In genomic region chr17:10317981-10318551, GRCm38 (mm10) we compare ENCODE assay signal across 8 mouse cellular contexts. TPM values are rescaled to one million over a fixed set of nuclear protein-coding genes. Genes with fewer than 3 reads are reported as not detected.
DNase-seq lines count a peak whose midpoint lies in the region; ATAC-seq lines count a peak whose summit lies in the region.

No protein-coding gene starts in this region.

- no peaks in the 10 kb centered on the region for H3K36me3 ChIP-seq in intestine, embryonic 15.5 days
- H3K36me3 ChIP-seq in neural tube, embryonic 12.5 days, result no peaks in the 10 kb centered on the region

- peak overlapping the region; percentile 81 for H3K9ac ChIP-seq in intestine, embryonic 15.5 days
- H3K9ac ChIP-seq in neural tube, embryonic 12.5 days, result peak overlapping the region; percentile 98

- peak overlapping the region; percentile 95 for H3K27ac ChIP-seq in intestine, embryonic 15.5 days
- peak overlapping the region; percentile 98 for H3K27ac ChIP-seq in neural tube, embryonic 12.5 days

- peak; percentile 16 for ATAC-seq in intestine, embryonic 15.5 days
- no peak for ATAC-seq in neural tube, embryonic 12.5 days (ENCODE audit: low FRiP score, low read depth)

- peak overlapping the region; percentile 67 for H3K4me2 ChIP-seq in intestine, embryonic 15.5 days (replicated peaks)
- peak overlapping the region; percentile 67 for H3K4me2 ChIP-seq in neural tube, embryonic 12.5 days (replicated peaks)

- no peaks in the 10 kb centered on the region for H3K27me3 ChIP-seq in intestine, embryonic 15.5 days (replicated peaks)
- no peaks in the 10 kb centered on the region for H3K27me3 ChIP-seq in neural tube, embryonic 12.5 days (replicated peaks)

- no peaks in the 10 kb centered on the region for H3K4me1 ChIP-seq in intestine, embryonic 15.5 days (replicated peaks)
- H3K4me1 ChIP-seq in neural tube, embryonic 12.5 days, result peaks cover 17% of the 10 kb centered on the region

- H3K9me3 ChIP-seq in intestine, embryonic 15.5 days, result no peaks in the 10 kb centered on the region
- H3K9me3 ChIP-seq in neural tube, embryonic 12.5 days, result no peaks in the 10 kb centered on the region

- peak overlapping the region; percentile 68 for H3K4me3 ChIP-seq in intestine, embryonic 15.5 days (replicated peaks)
- H3K4me3 ChIP-seq in neural tube, embryonic 12.5 days, result peak overlapping the region; percentile 94

- DNase-seq in ovary, adult 18-20 months (ENCODE audit: low spot score), result peak; percentile 47
- no peak for DNase-seq in ovary, postnatal 10 days (ENCODE audit: low spot score)
- DNase-seq in cerebellum, postnatal 36 days, result peak; percentile 36 to 39
- DNase-seq in gastrocnemius, postnatal 36 days, result peak; percentile 48 to 63
- DNase-seq in lung, adult 18-20 months, result peak; percentile 69 to 81
- peak; percentile 60 for DNase-seq in thymus, postnatal 0 days (ENCODE audit: low spot score)

- 1% methylated on average over 45 of the region's 46 CpGs for WGBS in intestine, embryonic 15.5 days
- under 1% methylated on average over 46 of the region's 46 CpGs for WGBS in neural tube, embryonic 12.5 days

- intact Hi-C loops in gastrocnemius, postnatal 36 days (cut with DNase I), result loop anchor here (2.0 to 10.0 kb wide), 6 partner anchors 25 to 1153 kb away; no protein-coding TSS in a partner anchor

RNA-seq across cellular contexts. Expression of gene Qk, which starts 1.6 kb away (rescaled TPM):
- 100 to 1,000 TPM; 212 to 251 TPM for total RNA-seq in gastrocnemius, postnatal 36 days (2021)
- 12.6 and 13.0 TPM in 2 replicates for polyA plus RNA-seq in intestine, embryonic 15.5 days (2015; fragmentation: Nextera tagmentation; extraction: Ambion mirVana)
- 45.8 TPM in 2 replicates for polyA plus RNA-seq in neural tube, embryonic 12.5 days (2016; fragmentation: Nextera tagmentation; extraction: Ambion mirVana)
- 14.0 and 16.8 TPM in 2 replicates for polyA plus RNA-seq in thymus, postnatal 0 days (2015; fragmentation: Nextera tagmentation; extraction: Ambion mirVana)
